Mouse (Mus musculus): ENCODE results near the gene Atp5d.
A peak's percentile ranks its signal among the peaks of the same experiment; 100 is the strongest.

The Atp5d gene

DNA sequence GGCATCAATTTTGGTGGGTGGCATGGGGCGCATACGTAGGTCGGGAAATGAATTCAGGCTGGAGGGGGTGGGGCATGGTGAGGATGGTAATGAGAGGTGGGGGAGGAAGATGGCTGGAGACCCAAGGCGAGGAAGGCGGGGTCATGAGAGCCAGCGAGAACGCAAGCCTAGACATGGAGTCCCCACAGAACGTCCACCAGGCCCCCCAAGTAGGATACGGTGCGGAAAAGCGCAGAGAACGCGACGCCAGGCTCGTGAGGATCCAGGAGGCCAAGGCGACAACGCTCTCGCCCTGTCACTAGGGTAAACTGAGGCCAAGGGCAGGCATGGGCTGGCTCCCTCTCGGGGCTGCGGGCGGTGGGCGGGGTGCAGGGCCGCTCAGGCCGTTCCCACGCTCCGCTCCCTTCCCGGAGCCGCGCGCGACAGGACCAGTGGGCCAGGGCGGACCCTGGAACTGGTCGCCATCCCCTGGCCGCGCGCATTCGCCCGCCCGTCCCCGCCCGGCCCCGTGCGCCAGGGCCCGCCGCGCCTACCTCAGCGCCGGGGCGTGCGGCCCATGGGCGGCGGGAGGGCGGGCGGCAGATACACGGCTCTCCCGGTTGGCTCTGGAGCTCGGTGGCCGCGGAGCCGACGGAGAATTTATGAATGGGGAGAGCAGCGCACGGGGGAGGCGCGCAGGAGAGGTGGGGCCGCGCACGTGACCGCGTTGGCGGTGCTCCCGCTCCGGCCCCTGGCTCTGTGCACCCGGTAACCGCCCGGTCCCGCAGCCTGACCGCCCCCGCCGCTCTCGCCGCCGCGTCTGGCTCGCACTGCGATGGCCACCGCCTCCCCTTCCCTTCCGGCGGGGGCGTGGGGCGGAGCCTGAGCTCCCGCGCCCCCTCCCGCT is at the start of gene Atp5d:
Atp5d (plus strand) TSS at position 80 of the 886 bp plus-strand sequence.
- DNase-seq (ENCODE audit: low read depth, low spot score): no peak

GRCm38 (mm10) chr10:80089146-80089545 is 49.3 kb upstream of the Atp5d start:
- no peak for DNase-seq (ENCODE audit: low read depth, low spot score)

DNA sequence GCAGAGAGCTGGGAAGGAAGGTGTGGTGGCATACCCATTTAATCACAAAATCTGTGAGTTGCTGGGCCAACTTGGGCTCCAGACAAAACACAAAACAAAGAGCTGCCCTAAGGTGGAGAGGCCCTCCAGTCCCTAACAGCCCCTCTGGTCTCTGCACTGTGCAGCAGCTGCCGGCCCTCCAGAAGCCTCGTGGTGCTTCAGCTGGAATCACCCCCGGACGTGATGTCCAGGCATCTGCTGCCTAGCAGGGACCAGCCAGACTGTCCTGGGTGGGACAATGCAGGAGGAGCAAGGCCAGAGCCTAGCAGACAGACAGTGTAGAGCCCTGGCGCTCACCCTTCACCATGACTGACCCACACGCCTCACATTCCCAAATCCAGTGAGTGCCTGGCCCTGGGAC is 46.9 kb upstream of the Atp5d start:
- DNase-seq (ENCODE audit: low read depth, low spot score): no peak

- no peak for DNase-seq (ENCODE audit: low read depth, low spot score)
Measured at GRCm38 (mm10) chr10:80092690-80093089, 45.7 kb upstream of the Atp5d start.

DNA sequence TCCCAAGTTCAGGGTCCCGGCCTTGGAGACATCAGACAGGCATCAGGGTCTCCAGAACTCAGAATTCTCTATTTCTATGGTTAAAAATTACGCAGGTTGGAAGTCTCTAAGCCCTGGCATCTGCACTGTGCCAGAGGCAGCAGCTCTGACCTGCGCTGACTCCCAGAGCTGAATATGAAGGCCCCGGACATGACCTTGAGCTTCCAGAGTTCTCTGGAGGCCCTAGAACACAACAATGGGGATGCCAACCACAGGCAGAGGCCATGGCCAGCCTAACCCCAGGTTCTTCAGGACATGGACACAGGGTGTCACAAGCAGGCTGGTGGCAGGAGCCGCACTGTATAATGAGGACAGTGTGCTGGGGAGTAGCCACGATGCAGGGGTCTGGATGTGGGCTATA is 44.3 kb upstream of the Atp5d start:
- DNase-seq (ENCODE audit: low read depth, low spot score): no peak

DNA sequence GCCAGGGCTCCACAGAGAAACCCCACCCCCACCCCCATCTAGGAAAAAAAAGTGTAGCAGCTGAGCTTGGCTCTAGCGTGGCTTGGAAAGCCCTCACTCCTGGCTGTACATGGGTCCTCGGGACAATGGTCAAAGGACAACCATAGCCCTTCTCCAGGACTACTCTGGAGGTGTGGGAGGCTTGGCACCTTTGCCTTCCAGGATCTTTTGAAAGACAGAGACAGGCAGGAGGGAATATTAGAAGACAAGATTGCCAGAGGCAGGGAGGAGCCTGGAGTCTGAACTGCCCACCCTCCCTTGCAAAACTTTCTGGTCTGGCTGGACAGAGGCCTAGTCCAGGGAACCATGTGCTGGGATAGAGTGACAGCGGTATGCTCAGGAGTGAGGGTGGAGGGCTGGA is 43.7 kb upstream of the Atp5d start:
- DNase-seq (ENCODE audit: low read depth, low spot score): no peak

DNA sequence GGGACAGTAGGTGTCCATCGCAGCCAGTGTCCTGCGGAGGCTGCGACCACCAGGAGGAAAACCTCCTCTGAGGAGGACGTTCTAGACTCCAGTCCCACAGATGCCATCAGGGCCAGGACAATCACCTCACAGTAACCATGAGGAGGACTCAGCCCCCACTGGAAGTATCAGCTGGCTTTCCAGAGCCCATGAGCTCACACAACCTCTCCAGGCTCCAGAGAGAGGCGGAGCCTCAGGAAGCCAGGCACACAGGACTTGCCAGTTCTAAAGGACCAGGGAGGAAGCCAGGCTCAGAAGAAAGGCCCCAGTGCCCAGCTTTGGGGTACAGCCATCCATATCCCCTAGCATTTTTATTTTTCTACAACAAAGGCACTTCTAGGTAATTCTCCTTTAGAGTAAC is 42.9 kb upstream of the Atp5d start:
- DNase-seq (ENCODE audit: low read depth, low spot score): no peak

DNA sequence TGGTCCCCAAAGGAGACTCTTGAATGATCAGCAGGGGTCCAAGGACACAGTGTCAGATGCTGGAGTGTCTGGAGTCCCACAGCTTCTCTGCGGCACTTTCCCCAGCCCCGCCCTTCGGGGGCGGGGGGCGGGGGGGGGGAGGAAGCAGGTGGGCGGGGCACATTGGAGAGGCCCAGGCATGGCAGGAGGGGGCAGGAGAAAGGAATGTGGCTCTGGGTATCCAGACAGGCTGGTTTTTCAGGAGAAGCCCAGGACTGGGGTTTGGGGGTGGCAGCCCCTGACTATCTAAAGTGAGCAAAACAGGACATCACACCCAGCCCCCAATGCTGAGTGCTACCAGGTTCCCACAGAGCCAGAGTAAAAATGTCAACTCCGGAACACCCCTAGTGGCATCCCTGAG is 41.2 kb upstream of the Atp5d start:
- peak; percentile 32 for DNase-seq (ENCODE audit: low read depth, low spot score)

DNA sequence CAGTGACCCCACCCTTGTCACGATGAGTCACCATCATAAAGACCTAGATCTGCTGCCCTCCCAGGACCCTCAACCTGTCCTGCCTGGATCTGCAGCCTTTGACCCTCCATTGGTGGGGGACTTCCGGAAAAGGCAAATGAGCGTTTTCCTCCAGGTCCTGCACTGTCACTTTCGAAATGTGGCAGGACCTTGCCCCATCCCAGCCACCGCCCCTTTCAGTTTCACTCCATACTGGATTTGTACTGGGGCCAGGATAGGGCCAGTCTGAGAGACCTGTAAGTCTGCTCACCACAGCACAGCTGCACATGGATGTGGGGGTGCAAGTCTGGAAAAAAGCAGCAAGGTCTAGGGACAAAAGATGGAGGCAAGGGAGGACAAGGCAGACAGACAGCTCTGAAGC is 39.8 kb upstream of the Atp5d start:
- no peak for DNase-seq (ENCODE audit: low read depth, low spot score)

- DNase-seq (ENCODE audit: low read depth, low spot score): no peak
Measured at GRCm38 (mm10) chr10:80100982-80101381, 37.5 kb upstream of the Atp5d start.

GRCm38 (mm10) chr10:80102216-80102915 is 36.1 kb upstream of the Atp5d start:
- DNase-seq (ENCODE audit: low read depth, low spot score): peak; percentile 76

GRCm38 (mm10) chr10:80103032-80103431 is 35.4 kb upstream of the Atp5d start:
- DNase-seq (ENCODE audit: low read depth, low spot score): no peak

GRCm38 (mm10) chr10:80104181-80104580 is 34.3 kb upstream of the Atp5d start:
- no peak for DNase-seq (ENCODE audit: low read depth, low spot score)

DNA sequence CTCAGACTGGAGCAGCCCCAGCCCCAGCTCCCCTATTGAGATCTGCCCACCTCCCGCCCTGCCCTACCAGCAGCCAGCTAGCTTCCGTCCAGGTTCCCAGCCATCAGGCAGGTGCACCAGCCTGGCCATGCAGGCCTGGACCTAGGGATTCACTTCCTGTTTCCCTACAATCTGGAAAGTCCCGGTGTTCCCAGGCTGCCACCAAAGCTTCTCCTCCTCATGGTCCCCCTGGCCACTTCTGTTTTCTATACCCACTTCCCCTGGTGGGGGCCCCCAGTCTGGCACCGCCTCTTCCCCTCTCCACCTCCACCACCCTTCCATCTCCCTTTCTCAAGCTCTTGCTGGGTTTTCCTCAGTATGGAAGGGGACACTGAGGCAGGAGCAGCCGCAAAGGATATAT is 33.0 kb upstream of the Atp5d start, which contains the start of gene Sbno2:
Sbno2 (minus strand) TSS at position 112 of the 400 bp plus-strand sequence.
- no peak for DNase-seq (ENCODE audit: low read depth, low spot score)

- DNase-seq (ENCODE audit: low read depth, low spot score): no peak
Measured at GRCm38 (mm10) chr10:80105926-80106325, 32.5 kb upstream of the Atp5d start.

DNA sequence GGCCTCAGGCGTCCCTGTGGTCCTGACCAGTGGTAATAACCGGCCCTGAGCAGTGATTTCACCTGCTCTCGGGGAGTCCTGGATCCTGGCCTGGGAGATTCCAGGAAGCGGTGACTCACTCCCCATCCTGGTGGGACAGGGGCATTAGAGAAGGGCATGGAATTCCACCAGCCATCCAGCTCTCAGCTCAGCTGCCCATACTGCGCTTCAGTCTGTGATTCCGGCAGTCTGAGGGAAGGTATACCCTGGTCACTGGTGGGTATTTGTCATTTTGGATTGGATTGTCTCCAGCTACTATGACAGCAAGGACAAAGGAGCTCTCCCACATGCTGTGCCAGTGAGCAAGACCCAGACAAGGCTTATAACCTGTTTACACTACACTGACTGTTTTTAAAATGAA is 30.8 kb upstream of the Atp5d start:
- DNase-seq (ENCODE audit: low read depth, low spot score): no peak

GRCm38 (mm10) chr10:80114341-80115284 is 23.8 kb upstream of the Atp5d start:
- peak; percentile 95 for DNase-seq (ENCODE audit: low read depth, low spot score)

- peak; percentile 100 for DNase-seq (ENCODE audit: low read depth, low spot score)
Measured at GRCm38 (mm10) chr10:80115290-80115943, 23.0 kb upstream of the Atp5d start, which contains the start of gene Stk11. Gene Stk11 (plus strand): TSS chr10:80115803.

- DNase-seq (ENCODE audit: low read depth, low spot score): no peak
Measured at GRCm38 (mm10) chr10:80115944-80116335, 22.5 kb upstream of the Atp5d start.

- no peak for DNase-seq (ENCODE audit: low read depth, low spot score)
Measured at GRCm38 (mm10) chr10:80116563-80116926, 21.9 kb upstream of the Atp5d start.
